Mouse (Mus musculus): ENCODE results near the gene Tspan31. TPM values are rescaled to one million over a fixed set of nuclear protein-coding genes. Genes with fewer than 3 reads are reported as not detected.
"Not testable (repeated sequence)": the region's sequence is repeated elsewhere in the genome, so short reads cannot be mapped to it uniquely, and the experiment has no call there.

Gene Tspan31
- polyA plus RNA-seq, 1 experiment: 81.6 TPM

DNA sequence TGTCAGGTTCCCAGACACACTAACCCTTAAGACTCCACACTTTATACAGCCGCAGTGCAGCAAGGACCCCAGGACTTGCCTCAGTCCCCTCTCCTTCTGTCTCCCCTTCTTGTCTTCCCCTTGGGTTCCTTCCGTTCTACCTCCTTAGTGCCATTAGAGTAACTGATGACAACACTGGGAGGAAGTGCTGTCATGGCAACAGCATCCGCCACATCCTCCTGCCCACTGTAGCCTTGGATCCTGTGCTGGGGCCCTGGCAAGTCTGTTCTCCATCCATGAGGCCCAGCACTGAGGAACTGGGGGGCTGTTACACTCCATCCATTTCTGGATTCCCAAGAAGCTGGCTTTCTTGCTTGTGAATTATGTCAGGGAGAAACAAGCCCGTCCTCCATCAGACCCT, 6.0 kb upstream of the Tspan31 start:
- Histone ChIP-seq H3K27me3 (ENCODE audit: control insufficient read depth, insufficient read depth, low read length) (no peaks in the 10 kb centered on the region), H3K4me1 (ENCODE audit: control insufficient read depth, insufficient read depth, low read length) (peaks cover 12% of the 10 kb centered on the region), H3K27ac (ENCODE audit: insufficient read depth, low read length) (no peak overlapping the region), H3K4me3 (replicated peaks; ENCODE audit: insufficient read depth, low read depth, low read length) (no peak overlapping the region)
- WGBS: 46% methylated on average over 4 of the region's 4 CpGs
- no peak for DNase-seq
- TF ChIP-seq CTCF (IDR thresholded peaks at IDR 0.05; ENCODE audit: borderline replicate concordance, insufficient read depth, low read depth, low read length) (no peak), POLR2A (IDR thresholded peaks at IDR 0.05; ENCODE audit: borderline replicate concordance, insufficient read depth, low read length) (no peak)

DNA sequence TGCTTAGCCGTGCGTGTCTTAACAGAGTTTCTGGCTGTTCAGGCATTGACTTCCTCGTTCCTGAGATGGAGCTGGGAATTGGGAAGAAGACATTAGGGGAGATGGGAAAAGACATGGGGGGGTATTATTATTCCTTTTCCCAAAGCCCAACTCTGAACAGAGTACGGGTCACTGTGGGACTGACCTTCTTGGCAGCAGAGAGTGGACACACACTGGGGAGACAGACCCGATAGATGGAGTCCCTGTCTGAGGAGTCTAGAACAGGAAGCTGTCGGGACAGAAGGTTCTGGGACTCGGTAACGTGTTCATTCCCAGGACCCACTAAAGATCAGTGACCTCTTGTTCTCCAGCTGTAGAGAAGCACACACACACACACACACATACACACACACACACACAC, 5.6 kb upstream of the Tspan31 start:
- Histone ChIP-seq H3K27ac (ENCODE audit: insufficient read depth, low read length) (no peak overlapping the region), H3K27me3 (ENCODE audit: control insufficient read depth, insufficient read depth, low read length) (no peaks in the 10 kb centered on the region), H3K4me3 (replicated peaks; ENCODE audit: insufficient read depth, low read depth, low read length) (no peak overlapping the region), H3K4me1 (ENCODE audit: control insufficient read depth, insufficient read depth, low read length) (peaks cover 13% of the 10 kb centered on the region)
- TF ChIP-seq POLR2A (IDR thresholded peaks at IDR 0.05; ENCODE audit: borderline replicate concordance, insufficient read depth, low read length) (no peak), CTCF (IDR thresholded peaks at IDR 0.05; ENCODE audit: borderline replicate concordance, insufficient read depth, low read depth, low read length) (no peak)
- no peak for DNase-seq
- WGBS: 57% methylated on average over 8 of the region's 8 CpGs

DNA sequence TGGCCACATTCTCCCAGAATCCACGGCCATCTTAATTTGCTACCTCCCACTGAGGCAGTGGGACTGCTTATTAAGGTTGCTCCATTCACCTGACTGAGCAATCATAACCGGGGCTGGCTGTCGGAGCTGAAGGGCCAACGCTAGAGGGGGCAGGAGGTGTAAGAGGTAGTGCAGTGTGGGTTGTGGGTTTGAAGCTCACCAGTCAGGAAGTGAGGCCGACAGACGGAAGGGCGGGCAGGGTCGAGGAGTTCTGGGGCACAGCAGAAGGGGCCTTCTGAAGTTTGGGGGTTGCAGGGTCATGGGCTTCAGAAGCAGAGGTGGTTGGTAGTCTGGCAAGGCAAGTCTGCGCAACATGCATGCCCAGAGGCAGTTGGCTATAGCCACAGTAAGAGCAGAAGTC, 5.0 kb upstream of the Tspan31 start, which contains the start of gene Agap2:
TSS of gene Agap2 (plus strand) at position 205 of the 400 bp plus-strand sequence.
- DNase-seq: no peak
- TF ChIP-seq CTCF (IDR thresholded peaks at IDR 0.05; ENCODE audit: borderline replicate concordance, insufficient read depth, low read depth, low read length) (no peak), POLR2A (IDR thresholded peaks at IDR 0.05; ENCODE audit: borderline replicate concordance, insufficient read depth, low read length) (no peak)
- Histone ChIP-seq H3K27me3 (ENCODE audit: control insufficient read depth, insufficient read depth, low read length) (no peaks in the 10 kb centered on the region), H3K4me3 (replicated peaks; ENCODE audit: insufficient read depth, low read depth, low read length) (no peak within 1 kb of the TSS), H3K27ac (ENCODE audit: insufficient read depth, low read length) (no peak within 1 kb of the TSS), H3K4me1 (ENCODE audit: control insufficient read depth, insufficient read depth, low read length) (peaks cover 13% of the 10 kb centered on the region)
- 72% methylated on average over 9 of the region's 9 CpGs for WGBS

DNA sequence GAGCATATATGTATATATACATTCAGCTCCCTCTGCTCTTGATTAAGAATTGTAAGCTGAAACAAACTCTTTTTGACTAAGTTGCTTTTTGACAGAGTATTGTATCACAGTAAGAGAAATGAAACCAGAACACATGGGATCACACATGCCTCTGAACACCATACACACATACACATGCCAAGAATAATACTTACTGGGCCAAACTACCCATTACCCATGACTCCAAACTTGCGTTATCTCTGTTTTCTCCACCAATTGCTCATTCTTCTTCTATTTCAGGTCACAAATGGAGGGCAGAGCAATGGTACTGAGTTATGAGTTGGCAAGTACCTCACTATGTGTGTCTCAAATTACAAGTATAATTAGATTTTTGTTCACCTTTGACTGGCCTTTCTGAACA, 3.9 kb upstream of the Tspan31 start:
- Histone ChIP-seq H3K4me3 (replicated peaks; ENCODE audit: insufficient read depth, low read depth, low read length) (no peak overlapping the region), H3K27me3 (ENCODE audit: control insufficient read depth, insufficient read depth, low read length) (no peaks in the 10 kb centered on the region), H3K4me1 (ENCODE audit: control insufficient read depth, insufficient read depth, low read length) (peaks cover 13% of the 10 kb centered on the region), H3K27ac (ENCODE audit: insufficient read depth, low read length) (no peak overlapping the region)
- DNase-seq: no peak
- TF ChIP-seq POLR2A (IDR thresholded peaks at IDR 0.05; ENCODE audit: borderline replicate concordance, insufficient read depth, low read length) (no peak), CTCF (IDR thresholded peaks at IDR 0.05; ENCODE audit: borderline replicate concordance, insufficient read depth, low read depth, low read length) (no peak)
- 93% methylated on average over 1 of the region's 1 CpGs for WGBS

DNA sequence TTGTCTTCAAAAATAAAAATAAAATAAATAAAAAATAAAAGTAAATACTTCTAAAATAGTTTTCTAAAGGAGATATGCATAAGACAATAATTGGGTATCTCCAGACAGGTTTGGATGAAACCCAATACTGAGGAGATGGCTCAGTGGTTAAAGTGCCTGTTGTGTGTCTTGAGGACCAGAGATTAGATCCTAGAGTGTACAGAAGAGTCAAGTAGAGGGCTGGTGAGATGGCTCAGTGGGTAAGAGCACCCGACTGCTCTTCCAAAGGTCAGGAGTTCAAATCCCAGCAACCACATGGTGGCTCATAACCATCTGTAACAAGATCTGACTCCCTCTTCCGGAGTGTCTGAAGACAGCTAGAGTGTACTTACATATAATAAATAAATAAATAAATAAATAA, 2.9 kb upstream of the Tspan31 start:
- H3K27ac ChIP-seq (ENCODE audit: insufficient read depth, low read length); H3K4me1 ChIP-seq (ENCODE audit: control insufficient read depth, insufficient read depth, low read length); H3K4me3 ChIP-seq (replicated peaks; ENCODE audit: insufficient read depth, low read depth, low read length); H3K27me3 ChIP-seq (ENCODE audit: control insufficient read depth, insufficient read depth, low read length); DNase-seq: not testable (repeated sequence)
- 77% methylated on average over 2 of the region's 2 CpGs for WGBS

DNA sequence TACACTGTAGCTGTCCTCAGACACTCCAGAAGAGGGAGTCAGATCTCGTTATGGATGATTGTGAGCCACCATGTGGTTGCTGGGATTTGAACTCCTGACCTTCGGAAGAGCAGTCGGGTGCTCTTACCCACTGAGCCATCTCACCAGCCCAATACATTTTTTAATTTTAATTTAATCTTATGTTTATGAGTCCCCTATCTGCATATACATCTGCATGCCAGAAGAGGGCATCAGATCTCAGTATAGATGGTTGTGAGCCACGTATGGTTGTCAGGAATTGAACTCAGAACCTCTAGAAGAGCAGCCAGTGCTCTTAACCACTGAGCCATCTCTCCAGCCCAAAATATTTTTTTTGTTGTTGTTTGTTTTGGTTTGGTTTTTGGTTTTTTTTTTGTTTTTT, 2.2 kb upstream of the Tspan31 start:
- not testable (repeated sequence) for H3K27me3 ChIP-seq (ENCODE audit: control insufficient read depth, insufficient read depth, low read length); DNase-seq
- 68% methylated on average over 4 of the region's 4 CpGs for WGBS

DNA sequence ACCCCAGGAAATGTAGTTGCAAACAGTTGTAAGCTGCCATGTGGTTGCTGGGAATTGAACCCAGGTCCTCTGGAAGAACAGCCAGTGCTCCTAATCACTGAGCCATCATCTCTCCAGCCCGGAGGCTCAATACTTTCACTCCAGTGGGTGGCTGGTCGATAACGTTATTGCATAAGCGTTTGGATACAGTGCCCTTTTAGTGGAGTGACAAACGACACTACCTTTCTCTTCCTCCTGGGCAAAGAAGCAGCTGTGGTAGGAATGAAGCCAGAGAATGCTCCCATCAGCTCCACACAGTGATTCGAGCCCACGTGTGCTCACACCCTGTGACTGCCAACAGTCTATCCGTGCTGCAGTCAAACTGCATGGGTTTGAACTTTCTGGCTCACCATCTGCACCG, 1.1 kb upstream of the Tspan31 start:
- TF ChIP-seq CTCF (IDR thresholded peaks at IDR 0.05; ENCODE audit: borderline replicate concordance, insufficient read depth, low read depth, low read length) (no peak), POLR2A (IDR thresholded peaks at IDR 0.05; ENCODE audit: borderline replicate concordance, insufficient read depth, low read length) (no peak)
- H3K4me1 ChIP-seq (ENCODE audit: control insufficient read depth, insufficient read depth, low read length): peaks cover 4% of the 10 kb centered on the region; the same call in 1 of the 2 replicates
- H3K4me3 ChIP-seq (replicated peaks; ENCODE audit: insufficient read depth, low read depth, low read length): peak overlapping the region; percentile 90
- WGBS: 40% methylated on average over 9 of the region's 9 CpGs
- no peak overlapping the region for H3K27ac ChIP-seq (ENCODE audit: insufficient read depth, low read length)
- DNase-seq: no peak
- no peaks in the 10 kb centered on the region for H3K27me3 ChIP-seq (ENCODE audit: control insufficient read depth, insufficient read depth, low read length)

More for the DNA sequence above, 2.2 kb upstream of the Tspan31 start:
- not testable (repeated sequence) for H3K27ac ChIP-seq (ENCODE audit: insufficient read depth, low read length); H3K4me1 ChIP-seq (ENCODE audit: control insufficient read depth, insufficient read depth, low read length); H3K4me3 ChIP-seq (replicated peaks; ENCODE audit: insufficient read depth, low read depth, low read length)

DNA sequence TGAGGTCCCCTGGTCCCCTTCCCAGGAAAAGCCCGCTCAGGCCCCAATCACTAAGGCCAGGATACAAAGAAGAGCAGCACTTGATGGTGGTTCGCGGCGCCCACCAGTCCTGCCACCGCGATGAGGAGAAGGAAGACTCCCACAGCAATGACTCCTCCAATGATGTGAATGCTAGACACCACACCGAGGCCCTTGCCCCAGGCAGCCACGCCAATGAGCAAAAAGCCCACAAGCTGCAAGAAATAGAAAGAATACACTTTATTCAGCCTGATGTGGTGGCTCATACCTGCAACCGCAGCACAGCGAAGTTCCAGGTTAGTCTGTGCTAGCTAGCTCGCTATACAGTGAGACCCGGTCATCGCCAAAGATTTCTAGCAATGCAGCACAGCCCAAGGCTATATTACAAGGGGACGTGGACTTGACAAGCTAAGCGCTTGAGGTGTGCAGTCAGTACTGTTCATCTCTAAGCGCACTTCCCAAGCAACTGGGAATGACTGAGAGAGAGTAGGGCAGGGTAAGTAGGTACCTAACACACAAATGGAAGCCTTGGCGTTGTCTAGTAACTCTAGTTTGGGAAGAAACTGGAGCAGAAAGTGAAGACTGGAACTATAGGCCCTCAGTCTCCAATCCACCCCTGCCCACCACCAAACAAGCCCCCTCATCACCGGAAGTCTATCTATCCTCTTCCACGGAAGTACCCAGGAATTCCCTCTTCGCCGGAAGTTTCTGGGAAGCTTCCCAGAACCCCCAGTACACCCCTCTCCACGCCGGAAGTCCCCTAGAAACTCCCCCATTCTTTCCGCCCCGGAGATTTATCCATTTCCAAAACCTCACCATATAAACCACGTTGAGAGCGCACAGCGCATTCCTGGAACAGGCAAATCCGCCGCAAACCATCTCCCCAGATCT, 529 bp downstream of the Tspan31 start:
- H3K27ac ChIP-seq (ENCODE audit: insufficient read depth, low read length): peak overlapping the region; percentile 49
- H3K27me3 ChIP-seq (ENCODE audit: control insufficient read depth, insufficient read depth, low read length): no peaks in the 10 kb centered on the region
- H3K4me1 ChIP-seq (ENCODE audit: control insufficient read depth, insufficient read depth, low read length): peaks cover 5% of the 10 kb centered on the region; the same call in 1 of the 2 replicates
- DNase-seq: no peak
- TF ChIP-seq POLR2A (IDR thresholded peaks at IDR 0.05; ENCODE audit: borderline replicate concordance, insufficient read depth, low read length) (0 out of 2 replicates have a peak, but pooled peaks have one; percentile 3), CTCF (IDR thresholded peaks at IDR 0.05; ENCODE audit: borderline replicate concordance, insufficient read depth, low read depth, low read length) (no peak)
- peak overlapping the region; percentile 91 for H3K4me3 ChIP-seq (replicated peaks; ENCODE audit: insufficient read depth, low read depth, low read length)
- WGBS: 3% methylated on average over 30 of the region's 30 CpGs

All from cerebellum, adult 2 months (tissue).